Mouse (Mus musculus) gastrocnemius, adult 2 months (tissue): ENCODE data around the gene Lgals2. TPM values are rescaled to one million over a fixed set of nuclear protein-coding genes. Genes with fewer than 3 reads are reported as not detected.
"Not testable (repeated sequence)": the region's sequence is repeated elsewhere in the genome, so short reads cannot be mapped to it uniquely, and the experiment has no call there.

Source experiments
- DNase-seq: peaks from one replicate; pipeline ENCODE4 v3.0.0; 2022
- H3K27ac ChIP-seq: fragments of 200-600 bp; 2 replicates; pipeline ENCODE4 v1.8.1; 2022; ENCODE audit warnings: mild to moderate bottlenecking
- H3K4me3 ChIP-seq: fragments of 200-600 bp; 2 replicates; pipeline ENCODE4 v1.8.1; 2022; ENCODE audit warnings: mild to moderate bottlenecking, moderate library complexity
- CTCF ChIP-seq: fragments of 200-600 bp; IDR thresholded peaks from 2 replicates; pipeline ENCODE4 v1.8.1; 2022; ENCODE audit warnings: antibody characterized with exemption, mild to moderate bottlenecking, moderate library complexity
- intact Hi-C: fragments of 180-260 bp; cut with DNase I; formaldehyde crosslinking; loops from one replicate; pipeline ENCODE4 v1.15.1; 2025
- total RNA-seq, 2 experiments: library from RNA; stranded (reverse); gene quantifications; 2 replicates each; pipeline ENCODE4 v1.2.3; 2021

Gene Lgals2
- total RNA-seq, 2 experiments from 2014 or later: not detected

GRCm38 (mm10) chr15:78868826-78869233 is 13.5 kb upstream of the Lgals2 start:
- Histone ChIP-seq H3K27ac (peak overlapping the region; percentile 56), H3K4me3 (no peak overlapping the region)
- no peak for TF ChIP-seq CTCF
- intact Hi-C loops: no loop called here
- DNase-seq: no peak

GRCm38 (mm10) chr15:78868398-78868797 is 13.1 kb upstream of the Lgals2 start:
- no peak for TF ChIP-seq CTCF

GRCm38 (mm10) chr15:78863852-78864253 is 8.5 kb upstream of the Lgals2 start:
- intact Hi-C loops: no loop called here
- DNase-seq: peak; percentile 59
- no peak for TF ChIP-seq CTCF
- peak overlapping the region; percentile 75 for H3K27ac ChIP-seq
- H3K4me3 ChIP-seq: peak overlapping the region; percentile 24; the same call in 1 of the 2 replicates

More at GRCm38 (mm10) chr15:78868398-78868797, 13.1 kb upstream of the Lgals2 start:
- DNase-seq: no peak
- peak overlapping the region; percentile 56 for H3K27ac ChIP-seq
- H3K4me3 ChIP-seq: no peak overlapping the region
- intact Hi-C loops: no loop called here

- H3K27ac ChIP-seq: peak overlapping the region; percentile 75; the same call in 1 of the 2 replicates
- DNase-seq: no peak
- intact Hi-C loops: no loop called here
These were observed 7.8 kb upstream of the Lgals2 start for GRCm38 (mm10) chr15:78863154-78863553.

GRCm38 (mm10) chr15:78862280-78862679 is 7.0 kb upstream of the Lgals2 start:
- intact Hi-C loops: no loop called here
- DNase-seq: no peak
- Histone ChIP-seq H3K4me3 (no peak overlapping the region), H3K27ac (no peak overlapping the region)
- TF ChIP-seq CTCF: no peak

More at GRCm38 (mm10) chr15:78863154-78863553, 7.8 kb upstream of the Lgals2 start:
- no peak overlapping the region for H3K4me3 ChIP-seq
- TF ChIP-seq CTCF: no peak

GRCm38 (mm10) chr15:78859714-78860113 is 4.4 kb upstream of the Lgals2 start:
- DNase-seq: no peak
- no peak for TF ChIP-seq CTCF
- Histone ChIP-seq H3K27ac (no peak overlapping the region), H3K4me3 (no peak overlapping the region)
- intact Hi-C loops: loop anchor here (5.0 kb wide), 1 partner anchor 237 kb away; no protein-coding TSS in a partner anchor

- H3K27ac ChIP-seq: no peak overlapping the region
These were observed 4.0 kb upstream of the Lgals2 start for GRCm38 (mm10) chr15:78859311-78859710.

GRCm38 (mm10) chr15:78857009-78857408 is 1.7 kb upstream of the Lgals2 start:
- intact Hi-C loops: loop anchor here (5.0 kb wide), 1 partner anchor 235 kb away; no protein-coding TSS in a partner anchor
- no peak overlapping the region for H3K4me3 ChIP-seq
- DNase-seq: peak; percentile 91
- no peak for TF ChIP-seq CTCF
- peak overlapping the region; percentile 70 for H3K27ac ChIP-seq

More at GRCm38 (mm10) chr15:78859311-78859710, 4.0 kb upstream of the Lgals2 start:
- no peak overlapping the region for H3K4me3 ChIP-seq
- intact Hi-C loops: loop anchor here (5.0 kb wide), 1 partner anchor 237 kb away; no protein-coding TSS in a partner anchor
- DNase-seq: no peak
- no peak for TF ChIP-seq CTCF

GRCm38 (mm10) chr15:78851505-78852153 is 3.7 kb downstream of the Lgals2 start:
- peak overlapping the region; percentile 11 for H3K4me3 ChIP-seq
- intact Hi-C loops: loop anchor here (5.0 kb wide), 1 partner anchor 34 kb away; no protein-coding TSS in a partner anchor
- H3K27ac ChIP-seq: peak overlapping the region; percentile 46
- peak; percentile 93 for TF ChIP-seq CTCF
- DNase-seq: peak; percentile 94

GRCm38 (mm10) chr15:78850944-78851343 is 4.4 kb downstream of the Lgals2 start:
- H3K4me3 ChIP-seq: no peak overlapping the region
- no peak for DNase-seq
- intact Hi-C loops: loop anchor here (5.0 kb wide), 1 partner anchor 34 kb away; no protein-coding TSS in a partner anchor
- TF ChIP-seq CTCF: no peak
- H3K27ac ChIP-seq: peak overlapping the region; percentile 46

GRCm38 (mm10) chr15:78850059-78850824 is 5.1 kb downstream of the Lgals2 start:
- intact Hi-C loops: loop anchor here (5.0 kb wide), 1 partner anchor 33 kb away; no protein-coding TSS in a partner anchor
- peak; percentile 27 for DNase-seq
- Histone ChIP-seq H3K27ac (peak overlapping the region; percentile 24), H3K4me3 (no peak overlapping the region)
- TF ChIP-seq CTCF: no peak

- no peak overlapping the region for H3K27ac ChIP-seq
- intact Hi-C loops: no loop called here
- DNase-seq: no peak
- no peak overlapping the region for H3K4me3 ChIP-seq
- no peak for TF ChIP-seq CTCF
These were observed 5.8 kb downstream of the Lgals2 start for GRCm38 (mm10) chr15:78849485-78849884.

GRCm38 (mm10) chr15:78848467-78848866 is 6.9 kb downstream of the Lgals2 start:
- intact Hi-C loops: loop anchor here (1.0 kb wide), 1 partner anchor 22 kb away; no protein-coding TSS in a partner anchor
- TF ChIP-seq CTCF: peak; percentile 95; the same call in 1 of the 2 replicates
- H3K27ac ChIP-seq: no peak overlapping the region

GRCm38 (mm10) chr15:78846805-78847204 is 8.5 kb downstream of the Lgals2 start:
- Histone ChIP-seq H3K4me3 (peak overlapping the region; percentile 87), H3K27ac (peak overlapping the region; percentile 28; the same call in 1 of the 2 replicates)
- intact Hi-C loops: not testable (repeated sequence)

More at GRCm38 (mm10) chr15:78848467-78848866, 6.9 kb downstream of the Lgals2 start:
- peak overlapping the region; percentile 6; the same call in 1 of the 2 replicates for H3K4me3 ChIP-seq
- peak; percentile 88 for DNase-seq

More at GRCm38 (mm10) chr15:78846805-78847204, 8.5 kb downstream of the Lgals2 start:
- not testable (repeated sequence) for DNase-seq
